Mouse (Mus musculus) gastrocnemius, postnatal 25 days (tissue): Measurements from ENCODE around the gene Ppp1r15a. TPM values are rescaled to one million over a fixed set of nuclear protein-coding genes. Genes with fewer than 3 reads are reported as not detected.
"Not testable (repeated sequence)": the region's sequence is repeated elsewhere in the genome, so short reads cannot be mapped to it uniquely, and the experiment has no call there.

Experiments used
- DNase-seq: peaks from one replicate; pipeline ENCODE4 v3.0.0; 2022
- total RNA-seq, 2 experiments: library from RNA; stranded (reverse); gene quantifications; 1 replicate in 1 of 2; 2 replicates in 1 of 2; pipeline ENCODE4 v1.2.3; 2021

Ppp1r15a gene
- total RNA-seq, 2 experiments from 2014 or later: 13.8 to 19.2 TPM

GRCm38 (mm10) chr7:45519345-45520120, 6.5 kb downstream of the Ppp1r15a start:
- no peak for DNase-seq

GRCm38 (mm10) chr7:45518618-45519017, 7.5 kb downstream of the Ppp1r15a start:
- no peak for DNase-seq

GRCm38 (mm10) chr7:45516846-45517245, 9.2 kb downstream of the Ppp1r15a start:
- not testable (repeated sequence) for DNase-seq

GRCm38 (mm10) chr7:45515436-45515835, 10.6 kb downstream of the Ppp1r15a start:
- DNase-seq: no peak

GRCm38 (mm10) chr7:45514411-45514810, 11.7 kb downstream of the Ppp1r15a start:
- no peak for DNase-seq

- DNase-seq: peak; percentile 89
These were observed 15.9 kb downstream of the Ppp1r15a start, which contains the start of gene Nucb1 for GRCm38 (mm10) chr7:45509912-45510787. Gene Nucb1 (minus strand): TSS chr7:45510406.

- DNase-seq: no peak
These were observed 16.7 kb downstream of the Ppp1r15a start for GRCm38 (mm10) chr7:45509181-45509882.

- DNase-seq: no peak
These were observed 17.5 kb downstream of the Ppp1r15a start for GRCm38 (mm10) chr7:45508561-45508960.

- no peak for DNase-seq
These were observed 18.5 kb downstream of the Ppp1r15a start for GRCm38 (mm10) chr7:45507583-45507982.

GRCm38 (mm10) chr7:45498427-45498826, 27.6 kb downstream of the Ppp1r15a start:
- DNase-seq: no peak

GRCm38 (mm10) chr7:45494548-45494947, 31.5 kb downstream of the Ppp1r15a start:
- DNase-seq: no peak

- DNase-seq: peak; percentile 61
These were observed 33.1 kb downstream of the Ppp1r15a start for GRCm38 (mm10) chr7:45492951-45493350.

GRCm38 (mm10) chr7:45492225-45492844, 33.7 kb downstream of the Ppp1r15a start:
- DNase-seq: no peak

GRCm38 (mm10) chr7:45491264-45491663, 34.8 kb downstream of the Ppp1r15a start:
- no peak for DNase-seq

- no peak for DNase-seq
These were observed 35.2 kb downstream of the Ppp1r15a start for GRCm38 (mm10) chr7:45490822-45491221.

GRCm38 (mm10) chr7:45489578-45489977, 36.5 kb downstream of the Ppp1r15a start:
- no peak for DNase-seq

GRCm38 (mm10) chr7:45488293-45489204, 37.5 kb downstream of the Ppp1r15a start, which contains the start of gene Dhdh:
Gene Dhdh (minus strand): TSS chr7:45488805.
- DNase-seq: peak; percentile 77

- DNase-seq: no peak
These were observed 38.2 kb downstream of the Ppp1r15a start for GRCm38 (mm10) chr7:45487861-45488292.

- DNase-seq: no peak
These were observed 39.2 kb downstream of the Ppp1r15a start, which contains the start of gene Gm45808 for GRCm38 (mm10) chr7:45486761-45487415. Gene Gm45808 (minus strand): TSS chr7:45486811.

- DNase-seq: no peak
These were observed 39.9 kb downstream of the Ppp1r15a start for GRCm38 (mm10) chr7:45486158-45486557.
